Comparison of ENCODE assay signal across 10 mouse cellular contexts in the genomic region with DNA sequence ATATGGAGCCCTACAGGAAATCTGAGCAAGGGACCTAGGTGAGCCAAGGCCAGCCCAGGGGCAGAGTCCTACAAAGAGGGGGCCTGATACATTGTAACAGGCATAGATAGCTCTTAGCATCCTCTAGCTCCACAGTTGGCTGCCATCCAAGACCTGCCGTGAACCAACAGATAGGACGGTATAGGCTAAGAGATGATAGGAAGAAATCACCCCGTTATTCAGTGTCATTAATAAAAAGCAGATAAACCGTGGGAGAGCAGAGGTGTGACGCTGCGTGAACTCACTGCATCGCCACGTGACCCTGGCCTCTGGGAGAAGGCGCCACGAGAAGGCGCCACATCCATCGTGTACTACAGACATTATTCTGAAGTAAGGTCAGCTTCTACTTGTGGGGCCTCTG. TPM values are rescaled to one million over a fixed set of nuclear protein-coding genes. Genes with fewer than 3 reads are reported as not detected.
DNase-seq lines count a peak whose midpoint lies in the region; ATAC-seq and TF ChIP-seq lines count a peak whose summit lies in the region.
"Had no signal": no experiment of that assay in that cellular context is flagged by ENCODE, and none has a peak within 500 bp of the region (broad histone marks: within the 10 kb centered on the region; RNA-seq: fewer than 3 reads in every experiment).

No protein-coding gene starts in this region.

- no peak overlapping the region for H3K4me2 ChIP-seq in liver, embryonic 11.5 days
- H3K4me2 ChIP-seq in heart, embryonic 13.5 days: peak overlapping the region; percentile 16; the same call in 1 of the 2 replicates

- no peaks in the 10 kb centered on the region for H3K79me2 ChIP-seq in liver, adult 2 months (ENCODE audit: control insufficient read depth, insufficient read depth, low read length)

- ATAC-seq in liver, embryonic 11.5 days (replicated peaks; ENCODE audit: low FRiP score): no peak
- ATAC-seq in heart, embryonic 13.5 days (ENCODE audit: extremely low read depth, insufficient number of reproducible peaks, low FRiP score, low TSS enrichment): no peak
- ATAC-seq in megakaryocyte-erythroid progenitor cell, adult 5-6 weeks (replicated peaks; ENCODE audit: low FRiP score, low TSS enrichment, poor library complexity, severe bottlenecking): peak; percentile 92
- no peak for ATAC-seq in granulocyte monocyte progenitor cell, adult 5-6 weeks (replicated peaks; ENCODE audit: poor library complexity, severe bottlenecking)
- ATAC-seq: forebrain, embryonic 16.5 days had no signal

- TF ChIP-seq CTCF in liver, adult 2 months (IDR thresholded peaks at IDR 0.05; ENCODE audit: low read depth, low read length): no peak

- H3K9ac ChIP-seq in liver, adult 2 months (ENCODE audit: low read depth, low read length): no peak overlapping the region
- no peak overlapping the region for H3K9ac ChIP-seq in liver, embryonic 11.5 days (ENCODE audit: low read depth, low read length)
- no peak overlapping the region for H3K9ac ChIP-seq in heart, embryonic 13.5 days

- TF ChIP-seq POLR2A in liver, adult 2 months (IDR thresholded peaks at IDR 0.05; ENCODE audit: extremely low read depth, insufficient read depth, low read length): no peak

- DNase-seq in heart, embryonic 10.5 days (ENCODE audit: low spot score): no peak
- DNase-seq in heart, adult 8-10 months (ENCODE audit: low spot score): no peak
- no peak for DNase-seq in liver, adult 2 months (ENCODE audit: extremely low read depth, low read depth, low spot score)
- no peak for DNase-seq in liver, embryonic 11.5 days (ENCODE audit: low spot score)
- no peak for DNase-seq in gastrocnemius, postnatal 4 days (ENCODE audit: low spot score in 2 of 2)
- DNase-seq: layer of hippocampus, adult 9-11 months had no signal

- WGBS in heart, embryonic 10.5 days: 71% methylated on average over 12 of the region's 12 CpGs
- WGBS in liver, adult 2 months: 71% methylated on average over 12 of the region's 12 CpGs
- WGBS in liver, embryonic 11.5 days: 76% methylated on average over 12 of the region's 12 CpGs
- 46% methylated on average over 12 of the region's 12 CpGs for WGBS in heart, embryonic 13.5 days

- peaks cover 33% of the 10 kb centered on the region for H3K4me1 ChIP-seq in heart, embryonic 10.5 days
- peaks cover 18% of the 10 kb centered on the region for H3K4me1 ChIP-seq in liver, adult 2 months (ENCODE audit: control insufficient read depth, insufficient read depth, low read length)
- H3K4me1 ChIP-seq in liver, embryonic 11.5 days (replicated peaks; ENCODE audit: control insufficient read depth, insufficient read depth, low read length): peaks cover 6% of the 10 kb centered on the region
- H3K4me1 ChIP-seq in heart, embryonic 13.5 days: peaks cover 53% of the 10 kb centered on the region

- peak overlapping the region; percentile 22; the same call in 1 of the 2 replicates for H3K27ac ChIP-seq in heart, embryonic 10.5 days
- peak overlapping the region; percentile 17; the same call in 1 of the 2 replicates for H3K27ac ChIP-seq in liver, adult 2 months (replicated peaks; ENCODE audit: insufficient read depth, low read depth, low read length)
- no peak overlapping the region for H3K27ac ChIP-seq in liver, embryonic 11.5 days (ENCODE audit: low read depth, low read length)
- peak overlapping the region; percentile 74 for H3K27ac ChIP-seq in heart, embryonic 13.5 days (replicated peaks)

- no peaks in the 10 kb centered on the region for H3K27me3 ChIP-seq in heart, embryonic 10.5 days (ENCODE audit: insufficient read depth, poor library complexity, severe bottlenecking)
- no peaks in the 10 kb centered on the region for H3K27me3 ChIP-seq in liver, adult 2 months (ENCODE audit: control insufficient read depth, insufficient read depth, low read length)
- no peaks in the 10 kb centered on the region for H3K27me3 ChIP-seq in liver, embryonic 11.5 days (replicated peaks; ENCODE audit: control insufficient read depth, insufficient read depth, low read length)
- H3K27me3 ChIP-seq in heart, embryonic 13.5 days (replicated peaks): no peaks in the 10 kb centered on the region

- peaks cover 38% of the 10 kb centered on the region for H3K36me3 ChIP-seq in heart, embryonic 10.5 days
- no peaks in the 10 kb centered on the region for H3K36me3 ChIP-seq in liver, adult 2 months (ENCODE audit: control insufficient read depth, insufficient read depth, low read length)
- no peaks in the 10 kb centered on the region; the same call in 1 of the 2 replicates for H3K36me3 ChIP-seq in liver, embryonic 11.5 days (ENCODE audit: control insufficient read depth, insufficient read depth, low read length)
- peaks cover 54% of the 10 kb centered on the region for H3K36me3 ChIP-seq in heart, embryonic 13.5 days

- no peak overlapping the region for H3K4me3 ChIP-seq in heart, embryonic 10.5 days
- no peak overlapping the region for H3K4me3 ChIP-seq in liver, adult 2 months (ENCODE audit: insufficient read depth, low read depth, low read length)
- no peak overlapping the region for H3K4me3 ChIP-seq in liver, embryonic 11.5 days (ENCODE audit: low read depth, low read length)
- H3K4me3 ChIP-seq in heart, embryonic 13.5 days: no peak overlapping the region

- H3K9me3 ChIP-seq in heart, embryonic 10.5 days: no peaks in the 10 kb centered on the region
- H3K9me3 ChIP-seq in liver, embryonic 11.5 days (ENCODE audit: control insufficient read depth, low read length): no peaks in the 10 kb centered on the region
- no peaks in the 10 kb centered on the region for H3K9me3 ChIP-seq in heart, embryonic 13.5 days

RNA-seq across cellular contexts. Expression of a gene that starts 19.5 kb away (rescaled TPM):
- 12.2 and 15.9 TPM in 2 replicates for polyA plus RNA-seq in heart, embryonic 10.5 days (2016; fragmentation: Nextera tagmentation; extraction: Ambion mirVana)
- total RNA-seq in heart, adult 8-10 months (2022): 10 to 100 TPM; 29.7 to 45.6 (median 39.3) TPM
- total RNA-seq in liver, adult 2 months (2014; rRNA removed): 22.3 and 23.9 TPM in 2 replicates
- polyA plus RNA-seq in liver, adult 2 months (2012; rRNA removed): 15.7 and 19.1 TPM in 2 replicates
- 8.5 and 10.1 TPM in 2 replicates for polyA plus RNA-seq in liver, embryonic 11.5 days (2014; fragmentation: Nextera tagmentation; extraction: Ambion mirVana)
- 18.0 and 19.4 TPM in 2 replicates for polyA plus RNA-seq in heart, embryonic 13.5 days (2015; fragmentation: Nextera tagmentation; extraction: Ambion mirVana)
- total RNA-seq in megakaryocyte-erythroid progenitor cell, adult 5-6 weeks (2014; fragmentation: Nextera tagmentation): not detected in 2 replicates
- not detected in 2 replicates for total RNA-seq in megakaryocyte-erythroid progenitor cell, adult 5-6 weeks (2017)
- total RNA-seq in granulocyte monocyte progenitor cell, adult 5-6 weeks (2014; fragmentation: Nextera tagmentation): not detected in 2 replicates
- total RNA-seq in granulocyte monocyte progenitor cell, adult 5-6 weeks (2017): not detected in 2 replicates
- total RNA-seq in gastrocnemius, postnatal 4 days (2021): 10 to 100 TPM; 14.6 to 19.9 TPM

RNA-seq across cellular contexts. Expression of a gene that starts 48.0 kb away (rescaled TPM):
- 18.4 and 19.1 TPM in 2 replicates for polyA plus RNA-seq in heart, embryonic 10.5 days (2016; fragmentation: Nextera tagmentation; extraction: Ambion mirVana)
- 1 to 10 TPM; 3.5 to 6.3 (median 4.5) TPM for total RNA-seq in heart, adult 8-10 months (2022)
- 4.6 and 5.4 TPM in 2 replicates for total RNA-seq in liver, adult 2 months (2014; rRNA removed)
- 3.4 and 3.6 TPM in 2 replicates for polyA plus RNA-seq in liver, adult 2 months (2012; rRNA removed)
- 51.6 and 55.3 TPM in 2 replicates for polyA plus RNA-seq in liver, embryonic 11.5 days (2014; fragmentation: Nextera tagmentation; extraction: Ambion mirVana)
- polyA plus RNA-seq in heart, embryonic 13.5 days (2015; fragmentation: Nextera tagmentation; extraction: Ambion mirVana): 11.7 and 13.4 TPM in 2 replicates
- 32.0 and 32.1 TPM in 2 replicates for total RNA-seq in megakaryocyte-erythroid progenitor cell, adult 5-6 weeks (2014; fragmentation: Nextera tagmentation)
- total RNA-seq in megakaryocyte-erythroid progenitor cell, adult 5-6 weeks (2017): 27.6 and 33.9 TPM in 2 replicates
- 12.3 and 22.1 TPM in 2 replicates for total RNA-seq in granulocyte monocyte progenitor cell, adult 5-6 weeks (2014; fragmentation: Nextera tagmentation)
- 15.6 and 28.8 TPM in 2 replicates for total RNA-seq in granulocyte monocyte progenitor cell, adult 5-6 weeks (2017)
- 10 to 100 TPM in 1 of 2 experiments, 1 to 10 TPM in 1; 9.0 to 10.1 TPM for total RNA-seq in gastrocnemius, postnatal 4 days (2021)

RNA-seq across cellular contexts. Expression of a gene that starts 48.3 kb away (rescaled TPM):
- polyA plus RNA-seq in heart, embryonic 10.5 days (2016; fragmentation: Nextera tagmentation; extraction: Ambion mirVana): 6.2 and 7.2 TPM in 2 replicates
- total RNA-seq in heart, adult 8-10 months (2022): 10 to 100 TPM in 1 of 4 experiments, 1 to 10 TPM in 3; 9.4 to 11.3 (median 9.6) TPM
- 2.7 and 2.9 TPM in 2 replicates for total RNA-seq in liver, adult 2 months (2014; rRNA removed)
- 4.2 and 6.5 TPM in 2 replicates for polyA plus RNA-seq in liver, adult 2 months (2012; rRNA removed)
- 9.5 and 11.8 TPM in 2 replicates for polyA plus RNA-seq in liver, embryonic 11.5 days (2014; fragmentation: Nextera tagmentation; extraction: Ambion mirVana)
- 4.0 and 4.4 TPM in 2 replicates for polyA plus RNA-seq in heart, embryonic 13.5 days (2015; fragmentation: Nextera tagmentation; extraction: Ambion mirVana)
- total RNA-seq in megakaryocyte-erythroid progenitor cell, adult 5-6 weeks (2014; fragmentation: Nextera tagmentation): 31.2 and 38.1 TPM in 2 replicates
- total RNA-seq in megakaryocyte-erythroid progenitor cell, adult 5-6 weeks (2017): 10.1 and 10.9 TPM in 2 replicates
- 27.3 and 27.6 TPM in 2 replicates for total RNA-seq in granulocyte monocyte progenitor cell, adult 5-6 weeks (2014; fragmentation: Nextera tagmentation)
- 7.8 and 8.2 TPM in 2 replicates for total RNA-seq in granulocyte monocyte progenitor cell, adult 5-6 weeks (2017)
- total RNA-seq in gastrocnemius, postnatal 4 days (2021): 10 to 100 TPM; 13.9 to 14.9 TPM

RNA-seq across cellular contexts. Expression of a gene that starts 51.9 kb away (rescaled TPM):
- 35.2 and 45.2 TPM in 2 replicates for polyA plus RNA-seq in heart, embryonic 10.5 days (2016; fragmentation: Nextera tagmentation; extraction: Ambion mirVana)
- total RNA-seq in heart, adult 8-10 months (2022): 10 to 100 TPM; 10.8 to 15.7 (median 13.5) TPM
- 3.2 and 5.4 TPM in 2 replicates for total RNA-seq in liver, adult 2 months (2014; rRNA removed)
- polyA plus RNA-seq in liver, adult 2 months (2012; rRNA removed): 5.7 and 7.3 TPM in 2 replicates
- polyA plus RNA-seq in liver, embryonic 11.5 days (2014; fragmentation: Nextera tagmentation; extraction: Ambion mirVana): 46.2 and 49.6 TPM in 2 replicates
- 25.1 and 29.0 TPM in 2 replicates for polyA plus RNA-seq in heart, embryonic 13.5 days (2015; fragmentation: Nextera tagmentation; extraction: Ambion mirVana)
- 53.3 and 77.5 TPM in 2 replicates for total RNA-seq in megakaryocyte-erythroid progenitor cell, adult 5-6 weeks (2014; fragmentation: Nextera tagmentation)
- total RNA-seq in megakaryocyte-erythroid progenitor cell, adult 5-6 weeks (2017): 38.5 and 38.9 TPM in 2 replicates
- total RNA-seq in granulocyte monocyte progenitor cell, adult 5-6 weeks (2014; fragmentation: Nextera tagmentation): 49.8 and 55.9 TPM in 2 replicates
- 21.8 and 37.3 TPM in 2 replicates for total RNA-seq in granulocyte monocyte progenitor cell, adult 5-6 weeks (2017)
- total RNA-seq in gastrocnemius, postnatal 4 days (2021): 10 to 100 TPM; 23.5 to 27.8 TPM

RNA-seq across cellular contexts. Expression of a gene that starts 56.7 kb away (rescaled TPM):
- 0.08 and 0.15 TPM in 2 replicates for polyA plus RNA-seq in heart, embryonic 10.5 days (2016; fragmentation: Nextera tagmentation; extraction: Ambion mirVana)
- total RNA-seq in heart, adult 8-10 months (2022): 1 to 10 TPM; 3.4 to 7.7 (median 4.5) TPM
- not detected in 2 replicates for total RNA-seq in liver, adult 2 months (2014; rRNA removed)
- not detected in 2 replicates for polyA plus RNA-seq in liver, adult 2 months (2012; rRNA removed)
- polyA plus RNA-seq in liver, embryonic 11.5 days (2014; fragmentation: Nextera tagmentation; extraction: Ambion mirVana): not detected in 2 replicates
- polyA plus RNA-seq in heart, embryonic 13.5 days (2015; fragmentation: Nextera tagmentation; extraction: Ambion mirVana): 0.11 and 0.15 TPM in 2 replicates
- total RNA-seq in megakaryocyte-erythroid progenitor cell, adult 5-6 weeks (2014; fragmentation: Nextera tagmentation): not detected in 2 replicates
- total RNA-seq in megakaryocyte-erythroid progenitor cell, adult 5-6 weeks (2017): 2.4 TPM in 1 of 2 replicates, not detected in the other
- total RNA-seq in granulocyte monocyte progenitor cell, adult 5-6 weeks (2014; fragmentation: Nextera tagmentation): not detected in 2 replicates
- total RNA-seq in granulocyte monocyte progenitor cell, adult 5-6 weeks (2017): not detected in 2 replicates
- 10 to 100 TPM in 1 of 2 experiments, 1 to 10 TPM in 1; 6.0 to 12.6 TPM for total RNA-seq in gastrocnemius, postnatal 4 days (2021)
- polyA plus RNA-seq: forebrain, embryonic 16.5 days had no signal

Comparison
In these comparisons a context has a peak if more than half of its experiments do, and no peak if none do; other contexts are left out.
1. RNA of a gene that starts 19.5 kb away (total RNA-seq): 29.7 to 45.6 TPM in heart, adult 8-10 months, 22.3 to 23.9 TPM in liver, adult 2 months and 14.6 to 19.9 TPM in gastrocnemius, postnatal 4 days; not detected in megakaryocyte-erythroid progenitor cell, adult 5-6 weeks and not detected in granulocyte monocyte progenitor cell, adult 5-6 weeks; every median in the first group is over 10 times any median in the second.